Mouse (Mus musculus) forebrain, embryonic 12.5 days (tissue): Measurements from ENCODE around the gene Mzf1. TPM values are rescaled to one million over a fixed set of nuclear protein-coding genes. Genes with fewer than 3 reads are reported as not detected.

ENCODE experiments used
- ATAC-seq: fragments of 200-750 bp; cut with Nextera tagmentation; 2 replicates; pipeline ENCODE4 v1.8.0; 2017; ENCODE audit warnings: moderate TSS enrichment; ENCODE audit not compliant: low FRiP score
- H3K27ac ChIP-seq: fragments of 300-500 bp; sonication (generic); 2 replicates; pipeline ENCODE4 v1.5.1; 2016; ENCODE audit warnings: mild to moderate bottlenecking
- H3K27me3 ChIP-seq: fragments of 300-500 bp; sonication (generic); 2 replicates; pipeline ENCODE4 v1.6.1; 2016; ENCODE audit warnings: mild to moderate bottlenecking
- H3K36me3 ChIP-seq: fragments of 300-500 bp; sonication (generic); replicated peaks from 2 replicates; pipeline ENCODE4 v1.6.1; 2016; ENCODE audit warnings: mild to moderate bottlenecking
- H3K4me1 ChIP-seq: fragments of 300-500 bp; sonication (generic); 2 replicates; pipeline ENCODE4 v1.6.1; 2016
- H3K4me2 ChIP-seq: fragments of 300-500 bp; sonication (generic); 2 replicates; pipeline ENCODE4 v1.6.1; 2016; ENCODE audit warnings: mild to moderate bottlenecking, moderate library complexity
- H3K4me3 ChIP-seq: fragments of 300-500 bp; sonication (generic); replicated peaks from 2 replicates; pipeline ENCODE4 v1.5.1; 2016; ENCODE audit warnings: mild to moderate bottlenecking
- H3K9ac ChIP-seq: fragments of 300-500 bp; sonication (generic); 2 replicates; pipeline ENCODE4 v1.6.1; 2016; ENCODE audit warnings: mild to moderate bottlenecking
- H3K9me3 ChIP-seq: fragments of 300-500 bp; sonication (generic); 2 replicates; pipeline ENCODE4 v1.6.1; 2016
- WGBS: fragments of 180-500 bp; shearing (Covaris S2); methylation state at CpG from one replicate; pipeline ENCODE4 v1.1.7; 2016; 5-methylcytosine and 5-hydroxymethylcytosine counted together
- polyA plus RNA-seq: library from polyadenylated mRNA; unstranded; fragments of >200 nt; fragmentation: Nextera tagmentation; extraction: Ambion mirVana; gene quantifications from 2 replicates; pipeline ENCODE4 v1.2.1, GENCODE M21; 2016

Mzf1 gene
- polyA plus RNA-seq, 1 experiment from 2014 or later = 5.4 TPM

DNA sequence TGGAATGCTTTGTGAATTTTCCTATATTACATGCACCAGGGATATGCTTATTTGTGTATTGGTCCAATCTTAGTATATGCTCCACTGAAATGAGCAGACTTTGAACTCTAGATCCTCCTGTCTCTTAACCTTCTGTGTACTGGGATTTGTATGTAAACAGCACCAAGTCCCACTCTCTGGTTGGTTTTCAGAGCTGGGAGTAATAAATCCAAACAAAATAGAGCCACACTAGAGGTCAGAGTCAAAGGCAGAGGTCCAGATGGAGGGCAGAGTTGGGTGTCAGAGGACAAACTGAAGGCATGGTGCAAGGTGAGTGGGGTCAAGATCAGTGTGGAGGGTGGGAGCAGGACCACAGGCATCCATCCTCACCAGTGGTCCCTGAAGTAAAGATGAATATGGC, 58.7 kb downstream of the Mzf1 start:
- H3K9ac ChIP-seq = no peak overlapping the region
- no peak for ATAC-seq
- no peaks in the 10 kb centered on the region for H3K36me3 ChIP-seq

GRCm38 (mm10) chr7:12993148-12993547, 61.4 kb downstream of the Mzf1 start:
- WGBS = 92% methylated on average over 10 of the region's 10 CpGs

More for the DNA sequence above, 58.7 kb downstream of the Mzf1 start:
- no peaks in the 10 kb centered on the region for H3K9me3 ChIP-seq
- no peak overlapping the region for H3K4me2 ChIP-seq
- no peak overlapping the region for H3K27ac ChIP-seq
- no peak overlapping the region for H3K4me3 ChIP-seq
- no peaks in the 10 kb centered on the region for H3K4me1 ChIP-seq
- H3K27me3 ChIP-seq = 0 out of 2 replicates have a peak, but pooled peaks cover 4% of the 10 kb centered on the region

More at GRCm38 (mm10) chr7:12993148-12993547, 61.4 kb downstream of the Mzf1 start:
- Histone ChIP-seq H3K4me3 (no peak overlapping the region), H3K9ac (no peak overlapping the region), H3K4me1 (no peaks in the 10 kb centered on the region), H3K4me2 (no peak overlapping the region), H3K36me3 (no peaks in the 10 kb centered on the region), H3K27ac (no peak overlapping the region), H3K9me3 (no peaks in the 10 kb centered on the region), H3K27me3 (0 out of 2 replicates have a peak, but pooled peaks cover 4% of the 10 kb centered on the region)
- ATAC-seq = no peak

Other genes with a start within 250 kb of the Mzf1 start
- gene Zfp329, start 235.9 kb downstream of the Mzf1 start, polyA plus RNA-seq = 25.4 and 28.2 TPM in 2 replicates
- 32.4 and 34.5 TPM in 2 replicates for gene Zfp110, start 220.0 kb downstream of the Mzf1 start, polyA plus RNA-seq
- gene Zfp128, start 173.6 kb downstream of the Mzf1 start, polyA plus RNA-seq = 6.0 and 6.2 TPM in 2 replicates
- gene Zscan22, start 156.9 kb downstream of the Mzf1 start, polyA plus RNA-seq = 13.8 and 15.8 TPM in 2 replicates
- gene Rps5, start 132.5 kb downstream of the Mzf1 start, polyA plus RNA-seq = 585 and 638 TPM in 2 replicates
- 0.81 and 0.83 TPM in 2 replicates for gene Rnf225, start 127.3 kb downstream of the Mzf1 start, polyA plus RNA-seq
- 11.3 and 12.4 TPM in 2 replicates for gene Zfp324, start 88.9 kb downstream of the Mzf1 start, polyA plus RNA-seq
- 15.3 and 15.7 TPM in 2 replicates for gene Zfp446, start 76.9 kb downstream of the Mzf1 start, polyA plus RNA-seq
- 0.14 and 0.18 TPM in 2 replicates for gene Slc27a5, start 56.6 kb downstream of the Mzf1 start, polyA plus RNA-seq
- gene Trim28, start 55.6 kb downstream of the Mzf1 start, polyA plus RNA-seq = 370 and 396 TPM in 2 replicates
- gene Zbtb45, start 44.7 kb downstream of the Mzf1 start, polyA plus RNA-seq = 34.9 and 35.9 TPM in 2 replicates
- gene Chmp2a, start 20.0 kb downstream of the Mzf1 start, polyA plus RNA-seq = 127 and 132 TPM in 2 replicates
- gene Ube2m, start 16.5 kb downstream of the Mzf1 start, polyA plus RNA-seq = 107 and 154 TPM in 2 replicates
- not detected in 2 replicates for gene Vmn1r85, start 40.4 kb upstream of the Mzf1 start, polyA plus RNA-seq
- gene Vmn1r86, start 65.2 kb upstream of the Mzf1 start, polyA plus RNA-seq = not detected in 2 replicates
- not detected in 2 replicates for gene Vmn1r87, start 85.4 kb upstream of the Mzf1 start, polyA plus RNA-seq
- 0.03 TPM in 1 of 2 replicates, not detected in the other for gene Vmn1r88, start 104.8 kb upstream of the Mzf1 start, polyA plus RNA-seq
- not detected in 2 replicates for gene Vmn1r89, start 158.3 kb upstream of the Mzf1 start, polyA plus RNA-seq
- gene Lig1, start 222.5 kb upstream of the Mzf1 start, polyA plus RNA-seq = 137 and 140 TPM in 2 replicates
- 15.8 and 19.0 TPM in 2 replicates for gene Zswim9, start 224.0 kb upstream of the Mzf1 start, polyA plus RNA-seq